Mouse (Mus musculus) myocyte (in vitro differentiated cells): ENCODE data around the gene Zic1. TPM values are rescaled to one million over a fixed set of nuclear protein-coding genes. Genes with fewer than 3 reads are reported as not detected.

Experiments used
- H3K27me3 ChIP-seq: one replicate; pipeline ENCODE4 v1.6.1; 2011; ENCODE audit not compliant: control insufficient read depth, insufficient read depth, insufficient read length
- H3K36me3 ChIP-seq: one replicate; pipeline ENCODE4 v1.6.1; 2011; ENCODE audit not compliant: control insufficient read depth, insufficient read depth
- H3K4me2 ChIP-seq: one replicate; pipeline ENCODE4 v1.6.1; 2011; ENCODE audit warnings: low read depth, control low read depth
- H3K4me3 ChIP-seq: one replicate; pipeline ENCODE4 v1.5.1; 2011; ENCODE audit warnings: mild to moderate bottlenecking, control low read depth, moderate library complexity
- H3K79me2 ChIP-seq: one replicate; pipeline ENCODE4 v1.6.1; 2011; ENCODE audit not compliant: control insufficient read depth, insufficient read depth
- H3ac ChIP-seq: one replicate; pipeline ENCODE4 v1.6.1; 2011; ENCODE audit not compliant: control insufficient read depth, insufficient read length
- CEBPB ChIP-seq: IDR thresholded peaks from 2 replicates; pipeline ENCODE4 v1.6.1; 2011; ENCODE audit warnings: mild to moderate bottlenecking, moderate library complexity; ENCODE audit not compliant: poor library complexity, insufficient read depth, severe bottlenecking
- E2F4 ChIP-seq: IDR thresholded peaks from one replicate; pipeline ENCODE4 v1.6.1; 2011; ENCODE audit warnings: mild to moderate bottlenecking, control low read depth, moderate library complexity; ENCODE audit not compliant: insufficient read depth
- MAX ChIP-seq: IDR thresholded peaks from one replicate; pipeline ENCODE4 v1.6.1; 2011; ENCODE audit warnings: low read depth, mild to moderate bottlenecking, control low read depth
- MYOD1 ChIP-seq, 3 experiments: IDR thresholded peaks; one replicate each; pipeline ENCODE4 v1.6.1; 2011; ENCODE audit warnings: control low read depth in 2 of 3, low read depth in 2 of 3, mild to moderate bottlenecking in 2 of 3, moderate library complexity in 1 of 3; ENCODE audit not compliant: insufficient read length in 2 of 3, control insufficient read depth in 1 of 3
- MYOG ChIP-seq, 3 experiments: IDR thresholded peaks; one replicate each; pipeline ENCODE4 v1.6.1; 2011; ENCODE audit warnings: control low read depth in 2 of 3, low read depth in 2 of 3, mild to moderate bottlenecking in 2 of 3; ENCODE audit not compliant: insufficient read length in 2 of 3, control insufficient read depth in 1 of 3, insufficient read depth in 1 of 3
- POLR2A ChIP-seq: IDR thresholded peaks from one replicate; pipeline ENCODE4 v1.6.1; 2011; ENCODE audit warnings: low read depth, mild to moderate bottlenecking, control low read depth, moderate library complexity; ENCODE audit not compliant: insufficient read length
- POLR2AphosphoS2 ChIP-seq: IDR thresholded peaks from one replicate; pipeline ENCODE4 v1.6.1; 2011; ENCODE audit warnings: low read depth, control low read depth; ENCODE audit not compliant: insufficient read length
- REST ChIP-seq: IDR thresholded peaks from one replicate; pipeline ENCODE4 v1.6.1; 2011; ENCODE audit warnings: mild to moderate bottlenecking, control low read depth, moderate library complexity; ENCODE audit not compliant: insufficient read depth, insufficient read length
- SRF ChIP-seq: IDR thresholded peaks from one replicate; pipeline ENCODE4 v1.6.1; 2011; ENCODE audit warnings: low read depth; ENCODE audit not compliant: control insufficient read depth, insufficient read length
- TCF12 ChIP-seq: IDR thresholded peaks from one replicate; pipeline ENCODE4 v1.6.1; 2011; ENCODE audit warnings: mild to moderate bottlenecking, control low read depth; ENCODE audit not compliant: poor library complexity, insufficient read depth, severe bottlenecking
- TCF3 ChIP-seq: IDR thresholded peaks from one replicate; pipeline ENCODE4 v1.6.1; 2011; ENCODE audit warnings: low read depth, control low read depth; ENCODE audit not compliant: insufficient read length
- USF1 ChIP-seq: IDR thresholded peaks from one replicate; pipeline ENCODE4 v1.6.1; 2011; ENCODE audit warnings: low read depth, mild to moderate bottlenecking, control low read depth, moderate library complexity
- polyA plus RNA-seq: library from polyadenylated mRNA; unstranded; fragments of >200 nt; fragmentation: generic; extraction: Trizol; gene quantifications from one replicate; pipeline ENCODE4 v1.2.1, GENCODE M21; 2012; ENCODE audit warnings: missing spikeins

Gene Zic1
- polyA plus RNA-seq, 1 experiment: 5.4 TPM

DNA sequence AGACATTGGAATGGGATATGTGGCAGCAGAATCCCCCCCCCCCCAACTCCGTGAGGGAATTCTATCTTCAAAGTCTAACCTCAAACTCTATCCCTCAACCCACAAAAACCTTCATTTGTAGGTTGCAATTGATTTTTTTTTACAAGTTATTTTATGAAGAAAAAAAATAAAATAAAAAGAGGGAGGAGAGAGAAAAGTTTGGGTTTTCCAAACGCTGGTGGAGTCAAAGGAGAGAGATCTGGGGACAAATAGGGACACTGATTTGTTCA is 16.4 kb upstream of the Zic1 start:
- Histone ChIP-seq H3ac (no peak overlapping the region), H3K79me2 (no peaks in the 10 kb centered on the region), H3K36me3 (no peaks in the 10 kb centered on the region), H3K4me3 (no peak overlapping the region), H3K27me3 (no peaks in the 10 kb centered on the region), H3K4me2 (no peak overlapping the region)
- TF ChIP-seq MYOD1 (IDR thresholded peaks at IDR 0.05; ENCODE audit: control insufficient read depth in 1 of 3, insufficient read length in 2 of 3, low read depth in 2 of 3) (no peak), MAX (no peak), TCF12 (no peak), MYOG (IDR thresholded peaks at IDR 0.05; ENCODE audit: control insufficient read depth in 1 of 3, insufficient read depth in 1 of 3, insufficient read length in 2 of 3, low read depth in 2 of 3) (no peak), CEBPB (no peak), POLR2AphosphoS2 (no peak), E2F4 (no peak), REST (no peak), USF1 (no peak), TCF3 (no peak), POLR2A (no peak), SRF (no peak)

DNA sequence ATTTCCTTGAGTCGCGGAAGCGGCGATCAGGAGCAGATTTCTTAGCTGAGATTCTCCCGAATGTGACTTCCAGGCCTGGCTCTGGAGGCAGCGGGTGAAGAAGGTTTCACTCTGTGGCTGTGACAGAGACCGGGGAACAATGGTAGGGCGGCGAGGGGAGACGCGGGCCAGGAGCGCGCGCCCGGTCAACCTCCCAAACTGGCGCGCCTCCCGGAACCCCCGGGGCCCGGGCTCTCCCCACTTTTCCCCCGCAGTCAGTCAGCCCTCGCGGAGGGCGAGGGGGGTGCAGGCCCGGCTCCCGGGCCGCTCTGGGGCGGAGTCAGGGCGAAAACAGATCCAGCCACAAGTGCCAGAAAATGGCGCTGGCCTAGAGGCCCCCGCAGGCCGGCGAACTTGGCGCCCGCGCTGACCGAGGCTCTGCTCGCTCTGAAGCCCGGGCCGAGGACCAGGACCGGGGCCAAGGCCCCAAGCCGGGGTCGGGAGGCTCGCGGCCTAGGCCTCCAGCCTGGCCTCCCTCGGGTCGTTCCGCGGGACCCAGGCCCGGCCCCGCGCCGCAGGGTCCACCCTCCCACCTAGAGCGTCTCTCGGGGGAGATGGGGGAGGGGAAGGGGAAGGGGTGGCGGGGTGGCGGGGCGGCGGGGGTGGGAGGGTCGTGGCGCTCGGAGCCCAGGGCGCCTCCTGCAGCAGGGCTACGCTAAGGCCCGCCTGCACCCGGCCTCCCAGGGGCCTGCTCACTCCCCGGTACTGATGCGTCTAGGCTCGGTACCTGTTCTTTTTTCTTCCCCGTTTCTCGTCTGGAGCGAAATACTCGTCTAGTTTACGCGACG is 15.9 kb upstream of the Zic1 start:
- Histone ChIP-seq H3K27me3 (no peaks in the 10 kb centered on the region), H3K4me3 (no peak overlapping the region), H3K4me2 (no peak overlapping the region), H3K79me2 (no peaks in the 10 kb centered on the region), H3ac (no peak overlapping the region), H3K36me3 (no peaks in the 10 kb centered on the region)
- no peak for TF ChIP-seq MYOD1 (IDR thresholded peaks at IDR 0.05; ENCODE audit: control insufficient read depth in 1 of 3, insufficient read length in 2 of 3, low read depth in 2 of 3)
- no peak for TF ChIP-seq POLR2A
- no peak for TF ChIP-seq MYOG (IDR thresholded peaks at IDR 0.05; ENCODE audit: control insufficient read depth in 1 of 3, insufficient read depth in 1 of 3, insufficient read length in 2 of 3, low read depth in 2 of 3)

DNA sequence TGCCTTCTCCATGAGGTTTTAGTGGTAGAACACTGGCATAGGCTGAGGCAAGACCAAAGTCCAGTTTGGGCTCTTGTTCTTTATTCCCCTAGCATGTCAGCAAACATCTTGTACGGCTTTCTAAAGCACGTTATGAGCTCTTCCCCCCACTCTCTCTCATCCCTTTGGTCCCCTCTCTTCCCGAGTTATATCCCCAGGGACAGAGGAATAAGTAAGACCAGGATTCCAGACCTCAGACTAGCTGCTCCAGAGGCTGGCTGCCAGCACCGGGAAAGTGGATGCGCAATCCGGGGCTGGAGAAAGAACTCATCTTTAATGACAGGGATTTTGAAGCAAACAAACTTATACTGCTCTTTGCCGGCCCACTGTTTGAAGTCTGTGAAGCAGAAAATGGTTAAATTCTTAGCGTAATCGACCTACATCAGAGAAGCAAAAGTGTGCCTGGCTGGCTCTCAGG is 14.9 kb upstream of the Zic1 start:
- no peak overlapping the region for H3K4me2 ChIP-seq
- no peak overlapping the region for H3K4me3 ChIP-seq
- TF ChIP-seq MYOD1 (IDR thresholded peaks at IDR 0.05; ENCODE audit: control insufficient read depth in 1 of 3, insufficient read length in 2 of 3, low read depth in 2 of 3) (no peak), MYOG (IDR thresholded peaks at IDR 0.05; ENCODE audit: control insufficient read depth in 1 of 3, insufficient read depth in 1 of 3, insufficient read length in 2 of 3, low read depth in 2 of 3) (no peak), TCF12 (no peak), POLR2A (no peak), REST (no peak), POLR2AphosphoS2 (no peak), MAX (no peak), E2F4 (no peak), USF1 (no peak), SRF (no peak), TCF3 (no peak), CEBPB (no peak)
- no peak overlapping the region for H3ac ChIP-seq
- no peaks in the 10 kb centered on the region for H3K79me2 ChIP-seq
- H3K36me3 ChIP-seq: no peaks in the 10 kb centered on the region
- H3K27me3 ChIP-seq: no peaks in the 10 kb centered on the region

DNA sequence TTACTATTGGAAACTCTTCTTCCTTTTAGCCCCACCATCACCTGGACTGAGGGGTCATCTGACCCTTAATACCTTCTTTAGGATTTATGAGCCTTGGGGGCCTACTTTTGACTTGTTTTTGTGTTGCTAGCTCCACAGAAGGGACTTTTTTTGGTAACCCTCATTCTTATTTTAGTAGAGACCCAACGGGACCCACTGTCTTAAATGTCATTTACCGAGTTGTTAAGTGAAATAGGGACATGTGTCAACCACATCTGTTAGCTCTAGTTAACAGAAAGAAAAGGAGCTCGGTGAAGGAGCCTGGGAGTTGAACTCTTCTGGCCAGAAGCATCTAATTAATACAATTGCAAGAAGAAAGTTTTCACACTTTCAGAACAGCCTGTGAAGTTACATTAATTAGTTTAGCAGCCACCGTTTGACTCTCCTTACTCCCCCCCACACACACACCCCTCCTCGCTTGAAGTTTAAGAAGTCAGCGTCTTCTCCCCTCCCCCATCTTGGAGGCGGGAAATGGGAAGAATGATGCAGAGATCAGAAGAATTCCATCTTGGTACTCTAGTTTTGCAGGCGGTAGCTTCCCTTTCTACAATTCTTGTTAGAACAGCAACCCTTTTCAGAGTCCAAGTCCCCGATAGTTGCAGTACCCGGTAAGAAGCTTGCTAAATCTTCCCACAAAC is 14.3 kb upstream of the Zic1 start:
- H3K79me2 ChIP-seq: no peaks in the 10 kb centered on the region
- TF ChIP-seq TCF12: no peak
- TF ChIP-seq E2F4: no peak
- no peak for TF ChIP-seq MYOD1 (IDR thresholded peaks at IDR 0.05; ENCODE audit: control insufficient read depth in 1 of 3, insufficient read length in 2 of 3, low read depth in 2 of 3)
- TF ChIP-seq SRF: no peak
- TF ChIP-seq REST: no peak
- no peak for TF ChIP-seq USF1
- TF ChIP-seq POLR2A: no peak
- TF ChIP-seq POLR2AphosphoS2: no peak
- TF ChIP-seq TCF3: no peak
- no peak for TF ChIP-seq MYOG (IDR thresholded peaks at IDR 0.05; ENCODE audit: control insufficient read depth in 1 of 3, insufficient read depth in 1 of 3, insufficient read length in 2 of 3, low read depth in 2 of 3)
- TF ChIP-seq MAX: no peak
- no peaks in the 10 kb centered on the region for H3K27me3 ChIP-seq
- H3ac ChIP-seq: no peak overlapping the region
- no peak overlapping the region for H3K4me3 ChIP-seq
- H3K4me2 ChIP-seq: no peak overlapping the region
- no peaks in the 10 kb centered on the region for H3K36me3 ChIP-seq

DNA sequence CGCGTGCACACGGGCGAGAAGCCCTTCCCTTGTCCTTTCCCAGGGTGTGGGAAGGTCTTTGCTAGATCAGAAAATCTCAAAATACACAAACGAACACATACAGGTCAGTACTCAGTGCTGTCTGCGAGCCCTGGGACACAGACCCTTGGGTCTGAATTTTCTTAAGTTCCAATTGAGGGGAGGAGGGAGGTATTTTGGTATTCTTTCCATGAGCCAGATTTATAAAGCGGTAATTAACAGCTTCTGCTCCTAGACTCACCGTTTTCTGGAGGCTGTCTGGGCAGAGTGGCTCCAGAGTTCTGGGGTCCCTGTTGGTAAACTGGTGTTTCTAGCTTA is 13.7 kb upstream of the Zic1 start:
- Histone ChIP-seq H3K27me3 (no peaks in the 10 kb centered on the region), H3ac (no peak overlapping the region), H3K79me2 (no peaks in the 10 kb centered on the region), H3K36me3 (no peaks in the 10 kb centered on the region), H3K4me3 (no peak overlapping the region), H3K4me2 (no peak overlapping the region)
- TF ChIP-seq TCF3 (no peak), REST (no peak), CEBPB (no peak), POLR2AphosphoS2 (no peak), MAX (no peak), SRF (no peak)
